Mouse (Mus musculus) ovary, adult 18-20 months (tissue): ENCODE measurements at regions not wholly inside any gene's neighbourhood (a gene's known extent, or its start where the extent isn't known, plus 50 kb on each side); places are given as distances from the start of the nearest gene placed in this dataset.

Experiments used
- DNase-seq: peaks from one replicate; pipeline ENCODE4 v3.0.0; 2022; ENCODE audit warnings: low spot score, mixed read lengths

- no peak for DNase-seq
Observed at GRCm38 (mm10) chr1:71764951-71765350, 112.0 kb upstream of the Fn1 start.

GRCm38 (mm10) chr1:71763530-71763929 is 110.5 kb upstream of the Fn1 start:
- no peak for DNase-seq

- DNase-seq: no peak
Observed at GRCm38 (mm10) chr1:71760342-71760741, 107.3 kb upstream of the Fn1 start.

- DNase-seq: no peak
Observed at GRCm38 (mm10) chr1:71757236-71757635, 104.2 kb upstream of the Fn1 start.

- no peak for DNase-seq
Observed at GRCm38 (mm10) chr1:71756159-71756558, 103.2 kb upstream of the Fn1 start.

GRCm38 (mm10) chr1:71755435-71755834 is 102.4 kb upstream of the Fn1 start:
- no peak for DNase-seq

GRCm38 (mm10) chr1:71752351-71752750 is 99.4 kb upstream of the Fn1 start:
- DNase-seq: no peak

GRCm38 (mm10) chr1:71751601-71752000 is 98.6 kb upstream of the Fn1 start:
- DNase-seq: no peak

GRCm38 (mm10) chr1:71735606-71736005 is 82.6 kb upstream of the Fn1 start:
- no peak for DNase-seq

- no peak for DNase-seq
Observed at GRCm38 (mm10) chr1:71731623-71732022, 78.6 kb upstream of the Fn1 start.

GRCm38 (mm10) chr1:71731011-71731410 is 78.0 kb upstream of the Fn1 start:
- DNase-seq: no peak

GRCm38 (mm10) chr1:71728852-71729347 is 75.9 kb upstream of the Fn1 start:
- DNase-seq: no peak

- DNase-seq: no peak
Observed at GRCm38 (mm10) chr1:71723816-71724215, 70.8 kb upstream of the Fn1 start.

- no peak for DNase-seq
Observed at GRCm38 (mm10) chr1:71723039-71723397, 70.0 kb upstream of the Fn1 start.

GRCm38 (mm10) chr1:71722211-71723038 is 69.4 kb upstream of the Fn1 start:
- DNase-seq: no peak
